Mouse (Mus musculus) left cerebral cortex, adult 2 months (tissue): ENCODE data around the gene Coro1b. TPM values are rescaled to one million over a fixed set of nuclear protein-coding genes. Genes with fewer than 3 reads are reported as not detected.

Experiments used
- DNase-seq, 2 experiments: peaks; one replicate each; pipeline ENCODE4 v3.0.0; 2021 to 2022; ENCODE audit warnings: low spot score in 2 of 2, mixed read lengths in 1 of 2; ENCODE audit errors: extremely low spot score in 1 of 2
- H3K27ac ChIP-seq: fragments of 200-600 bp; 2 replicates; pipeline ENCODE4 v1.8.1; 2022
- H3K4me3 ChIP-seq: fragments of 200-600 bp; 2 replicates; pipeline ENCODE4 v1.8.1; 2022
- CTCF ChIP-seq: fragments of 200-600 bp; IDR thresholded peaks from 2 replicates; pipeline ENCODE4 v1.8.1; 2022; ENCODE audit warnings: antibody characterized with exemption, mild to moderate bottlenecking, moderate library complexity
- intact Hi-C: fragments of 180-260 bp; cut with DNase I; formaldehyde crosslinking; loops from one replicate; pipeline ENCODE4 v1.15.1; 2025
- total RNA-seq, 2 experiments: library from RNA; stranded (reverse); gene quantifications; 2 replicates each; pipeline ENCODE4 v1.2.3; 2021

Coro1b gene
- total RNA-seq, 2 experiments from 2014 or later = 72.6 to 82.2 TPM

DNA sequence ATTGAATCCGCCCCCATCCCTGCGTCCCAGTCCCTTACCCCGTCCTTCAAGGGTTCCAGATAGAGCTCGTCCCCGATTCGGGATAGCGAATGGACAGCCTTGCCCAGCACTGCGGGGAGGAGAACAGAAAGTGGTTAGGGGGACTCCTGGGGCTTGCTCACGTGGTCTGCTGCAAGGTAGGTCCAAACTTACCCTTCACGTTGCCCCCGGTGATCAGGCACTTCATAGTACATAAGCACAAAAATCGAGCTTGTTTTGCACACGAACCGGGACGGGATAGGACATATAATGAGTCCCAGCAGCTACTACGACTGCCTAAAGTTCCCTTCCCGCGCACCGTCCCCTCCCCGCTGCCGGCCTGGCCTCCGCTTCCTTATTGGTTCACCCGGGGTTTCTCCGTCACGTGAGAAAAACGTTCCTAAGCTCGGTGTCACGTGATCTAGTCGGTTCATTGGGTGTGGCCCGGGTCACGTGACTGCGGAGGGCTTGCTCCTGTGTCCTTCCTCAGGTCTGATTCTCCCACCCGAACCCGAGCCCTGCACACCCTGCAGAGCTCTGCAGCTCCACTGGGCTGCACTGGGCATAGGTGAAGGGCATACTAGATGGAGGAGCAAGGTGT is 53.0 kb downstream of the Coro1b start, which contains the start of gene Rad9a:
Gene Rad9a, minus strand, starts transcription at position 372 of the 619 bp plus-strand sequence.
- peak; percentile 92 to 94 for DNase-seq
- intact Hi-C loops = loop anchor here (5.0 kb wide), 1 partner anchor 104 kb away; the partner anchor contains the start of genes Cdk2ap2 and Pitpnm1
- Histone ChIP-seq H3K27ac (peak within 1 kb of the TSS; percentile 95), H3K4me3 (peak within 1 kb of the TSS; percentile 70)
- TF ChIP-seq CTCF = no peak; the same call in 1 of the 2 replicates

DNA sequence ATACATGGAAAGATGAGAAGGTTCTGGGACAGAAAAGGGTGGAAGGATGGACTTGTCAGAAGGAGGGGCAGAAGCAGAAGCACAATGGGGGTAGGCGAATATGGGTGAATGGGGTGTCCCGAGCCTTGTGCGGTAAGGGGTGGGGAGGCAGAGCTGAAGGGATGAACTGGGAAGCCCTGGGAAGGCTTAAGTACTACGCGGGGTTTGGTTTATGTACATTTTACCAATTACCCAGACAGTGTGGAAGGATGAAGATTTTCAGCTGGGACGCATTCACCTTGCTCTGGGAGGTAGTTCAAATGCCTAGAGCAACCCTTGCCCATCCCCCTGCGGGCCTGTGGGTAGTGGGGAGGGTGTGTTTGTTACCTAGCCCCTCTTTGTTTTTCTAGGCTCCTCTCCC is 53.7 kb downstream of the Coro1b start:
- DNase-seq = no peak
- intact Hi-C loops = loop anchor here (5.0 kb wide), 1 partner anchor 105 kb away; the partner anchor contains the start of genes Cdk2ap2 and Pitpnm1
- H3K4me3 ChIP-seq = peak overlapping the region; percentile 70
- peak overlapping the region; percentile 95 for H3K27ac ChIP-seq
- TF ChIP-seq CTCF = no peak

DNA sequence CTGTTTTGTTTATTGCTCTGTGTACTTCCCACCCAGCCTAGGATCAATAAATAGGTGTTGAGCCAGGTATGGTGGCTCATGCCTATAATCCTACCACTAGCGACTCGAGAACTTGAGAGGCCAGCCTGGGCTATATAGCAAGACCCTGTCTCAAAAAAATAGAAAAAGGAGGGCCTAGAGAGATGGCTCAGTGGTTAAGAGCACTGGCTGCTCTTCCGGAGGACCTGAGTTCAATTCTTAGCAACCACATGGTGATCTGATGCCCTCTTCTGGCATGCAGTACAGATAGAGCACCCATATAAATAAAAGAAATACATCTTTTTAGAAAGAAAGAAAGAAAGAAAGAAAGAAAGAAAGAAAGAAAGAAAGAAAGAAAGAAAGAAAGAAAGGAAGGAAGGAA is 54.7 kb downstream of the Coro1b start:
- no peak overlapping the region for H3K4me3 ChIP-seq
- intact Hi-C loops = loop anchor here (5.0 kb wide), 1 partner anchor 106 kb away; the partner anchor contains the start of genes Cdk2ap2 and Pitpnm1
- DNase-seq = no peak
- no peak; the same call in 1 of the 2 replicates for TF ChIP-seq CTCF
- H3K27ac ChIP-seq = peak overlapping the region; percentile 95; the same call in 1 of the 2 replicates

Other genes starting within 250 kb of the Coro1b start
- 10 to 100 TPM; 14.9 to 20.1 TPM for gene Tcirg1, start 241.5 kb upstream of the Coro1b start, total RNA-seq
- gene Ndufs8, start 235.8 kb upstream of the Coro1b start, total RNA-seq = 100 to 1,000 TPM; 129 to 133 TPM
- 1 to 10 TPM; 2.3 to 3.3 TPM for gene Aldh3b1, start 218.8 kb upstream of the Coro1b start, total RNA-seq
- gene Unc93b1, start 213.4 kb upstream of the Coro1b start, total RNA-seq = 10 to 100 TPM; 12.9 to 16.3 TPM
- under 1 TPM in 1 of 2 experiments, not detected in 1; 0.11 TPM for gene Aldh3b3, start 190.0 kb upstream of the Coro1b start, total RNA-seq
- gene Aldh3b2, start 176.3 kb upstream of the Coro1b start, total RNA-seq = 1 to 10 TPM in 1 of 2 experiments, under 1 TPM in 1; 0.93 to 1.5 TPM
- 1 to 10 TPM; 3.3 to 4.1 TPM for gene Acy3, start 162.0 kb upstream of the Coro1b start, total RNA-seq
- gene Tbx10, start 155.9 kb upstream of the Coro1b start, total RNA-seq = not detected
- 10 to 100 TPM in 1 of 2 experiments, 1 to 10 TPM in 1; 8.3 to 10.2 TPM for gene Nudt8, start 148.0 kb upstream of the Coro1b start, total RNA-seq
- 1 to 10 TPM; 1.8 TPM for gene Gm49405, start 148.0 kb upstream of the Coro1b start, total RNA-seq
- 1 to 10 TPM; 4.8 to 5.9 TPM for gene Doc2g, start 145.3 kb upstream of the Coro1b start, total RNA-seq
- gene Ndufv1, start 135.8 kb upstream of the Coro1b start, total RNA-seq = 100 to 1,000 TPM; 242 to 257 TPM
- 100 to 1,000 TPM; 299 to 324 TPM for gene Gstp1, start 110.6 kb upstream of the Coro1b start, total RNA-seq
- 10 to 100 TPM; 39.5 to 52.8 TPM for gene Gstp2, start 102.6 kb upstream of the Coro1b start, total RNA-seq
- not detected for gene Gstp3, start 89.0 kb upstream of the Coro1b start, total RNA-seq
- gene Cabp2, start 67.0 kb upstream of the Coro1b start, total RNA-seq = not detected
- 10 to 100 TPM; 28.4 to 32.5 TPM for gene Cdk2ap2, start 51.4 kb upstream of the Coro1b start, total RNA-seq
- 100 to 1,000 TPM; 217 to 229 TPM for gene Pitpnm1, start 48.6 kb upstream of the Coro1b start, total RNA-seq
- gene Aip, start 22.8 kb upstream of the Coro1b start, total RNA-seq = 100 to 1,000 TPM; 118 to 125 TPM
- gene Gpr152, start 8.8 kb upstream of the Coro1b start, total RNA-seq = not detected
- gene Cabp4, start 4.6 kb upstream of the Coro1b start, total RNA-seq = under 1 TPM in 1 of 2 experiments, not detected in 1; 0.26 TPM
- gene Ptprcap, start 5.0 kb downstream of the Coro1b start, total RNA-seq = 1 to 10 TPM; 1.2 to 1.7 TPM
- 10 to 100 TPM; 34.0 to 46.8 TPM for gene Rps6kb2, start 14.7 kb downstream of the Coro1b start, total RNA-seq
- gene Carns1, start 26.9 kb downstream of the Coro1b start, total RNA-seq = 1 to 10 TPM; 6.9 to 7.3 TPM
- 1 to 10 TPM; 1.4 to 1.5 TPM for gene Tbc1d10c, start 42.7 kb downstream of the Coro1b start, total RNA-seq
- 100 to 1,000 TPM; 293 to 306 TPM for gene Ppp1ca, start 43.4 kb downstream of the Coro1b start, total RNA-seq
- 10 to 100 TPM in 1 of 2 experiments, 1 to 10 TPM in 1; 8.7 to 10.1 TPM for gene Rad9a, start 53.0 kb downstream of the Coro1b start, total RNA-seq
- gene Clcf1, start 65.6 kb downstream of the Coro1b start, total RNA-seq = 1 to 10 TPM; 1.3 to 2.1 TPM
- not detected for gene AC109138.7, start 65.7 kb downstream of the Coro1b start, total RNA-seq
- gene Pold4, start 83.3 kb downstream of the Coro1b start, total RNA-seq = 10 to 100 TPM; 15.4 to 17.6 TPM
- gene Ssh3, start 120.6 kb downstream of the Coro1b start, total RNA-seq = 10 to 100 TPM; 60.9 to 72.6 TPM
- gene Ankrd13d, start 134.5 kb downstream of the Coro1b start, total RNA-seq = 10 to 100 TPM; 68.7 to 75.0 TPM
- gene Grk2, start 157.6 kb downstream of the Coro1b start, total RNA-seq = 100 to 1,000 TPM; 236 to 248 TPM
- 10 to 100 TPM; 73.2 to 92.3 TPM for gene Kdm2a, start 249.7 kb downstream of the Coro1b start, total RNA-seq